Mouse (Mus musculus) hindbrain, embryonic 16.5 days (tissue): ENCODE results near the gene Plin2. TPM values are rescaled to one million over a fixed set of nuclear protein-coding genes. Genes with fewer than 3 reads are reported as not detected.
A peak's percentile ranks its signal among the peaks of the same experiment; 100 is the strongest.

ENCODE experiments used
- ATAC-seq: fragments of 200-750 bp; cut with Nextera tagmentation; 2 replicates; pipeline ENCODE4 v1.8.0; 2017; ENCODE audit warnings: moderate TSS enrichment, moderate library complexity
- H3K27ac ChIP-seq: fragments of 300-500 bp; sonication (generic); 2 replicates; pipeline ENCODE4 v1.5.1; 2014; ENCODE audit warnings: low read depth, mild to moderate bottlenecking, control low read depth, low read length, moderate library complexity
- H3K27me3 ChIP-seq: fragments of 300-500 bp; sonication (generic); replicated peaks from 2 replicates; pipeline ENCODE4 v1.6.1; 2014; ENCODE audit warnings: low read length; ENCODE audit not compliant: control insufficient read depth, insufficient read depth
- H3K36me3 ChIP-seq: fragments of 300-500 bp; sonication (generic); 2 replicates; pipeline ENCODE4 v1.6.1; 2014; ENCODE audit warnings: mild to moderate bottlenecking, low read length, moderate library complexity, mixed read lengths; ENCODE audit not compliant: control insufficient read depth, insufficient read depth
- H3K4me1 ChIP-seq: fragments of 300-500 bp; sonication (generic); 2 replicates; pipeline ENCODE4 v1.6.1; 2014; ENCODE audit warnings: low read depth, low read length; ENCODE audit not compliant: control insufficient read depth, insufficient read depth
- H3K4me2 ChIP-seq: fragments of 300-500 bp; sonication (generic); 2 replicates; pipeline ENCODE4 v1.6.1; 2014; ENCODE audit warnings: mild to moderate bottlenecking, low read length, control low read depth, moderate library complexity
- H3K4me3 ChIP-seq: fragments of 300-500 bp; sonication (generic); 2 replicates; pipeline ENCODE4 v1.5.1; 2014; ENCODE audit warnings: mild to moderate bottlenecking, low read length, control low read depth, moderate library complexity
- H3K9ac ChIP-seq: fragments of 300-500 bp; sonication (generic); 2 replicates; pipeline ENCODE4 v1.6.1; 2014; ENCODE audit warnings: low read depth, mild to moderate bottlenecking, control low read depth, low read length, moderate library complexity
- H3K9me3 ChIP-seq: fragments of 300-500 bp; sonication (generic); 2 replicates; pipeline ENCODE4 v1.6.1; 2014; ENCODE audit warnings: mild to moderate bottlenecking, low read length, moderate library complexity; ENCODE audit not compliant: control insufficient read depth
- WGBS: fragments of 180-500 bp; shearing (Covaris S2); extraction: QIAGEN DNeasy Blood & Tissue Kit; methylation state at CpG from one replicate; pipeline ENCODE4 v1.1.7; 2014; 5-methylcytosine and 5-hydroxymethylcytosine counted together
- polyA plus RNA-seq: library from polyadenylated mRNA; unstranded; fragments of >200 nt; fragmentation: Nextera tagmentation; extraction: Ambion mirVana; gene quantifications from 2 replicates; pipeline ENCODE4 v1.2.1, GENCODE M21; 2015

Plin2 gene
- polyA plus RNA-seq, 1 experiment from 2014 or later, result 49.5 TPM

DNA sequence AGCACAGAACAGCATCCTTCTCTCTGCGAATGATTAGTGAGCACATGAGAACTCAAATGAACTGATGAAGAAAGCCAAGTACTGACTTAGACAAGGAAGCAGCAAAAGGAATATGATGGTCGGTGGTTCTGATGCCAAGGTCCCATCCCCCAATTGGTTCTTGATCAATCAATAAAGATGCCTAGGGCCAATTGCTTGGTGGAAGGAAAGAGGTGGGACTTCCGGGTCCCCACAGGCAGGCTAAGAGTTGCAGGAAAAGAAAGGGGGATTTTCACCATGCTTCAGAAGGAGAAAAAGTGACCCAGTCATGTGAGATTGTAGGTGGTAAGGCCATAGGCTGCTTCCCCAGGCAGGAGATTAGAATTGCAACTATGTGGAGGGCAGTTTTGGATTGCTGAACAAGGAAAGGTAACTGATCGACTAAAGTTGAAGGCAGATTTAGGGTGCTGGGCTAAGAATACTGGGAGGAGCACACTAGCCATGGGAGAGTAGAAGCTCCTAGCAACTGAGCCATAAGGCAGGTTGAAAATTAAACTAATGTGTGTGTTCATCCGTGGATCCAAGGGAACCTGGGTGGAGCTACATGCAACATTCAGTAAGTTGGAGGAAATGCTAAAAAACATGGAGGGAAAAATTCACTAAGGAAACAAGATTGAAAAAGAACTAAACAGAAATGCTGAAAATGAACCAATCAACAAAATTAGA lies 29.5 kb upstream of the Plin2 start:
- Histone ChIP-seq H3K27me3 (no peaks in the 10 kb centered on the region), H3K27ac (no peak overlapping the region), H3K4me1 (no peaks in the 10 kb centered on the region), H3K9me3 (no peaks in the 10 kb centered on the region), H3K4me3 (no peak overlapping the region), H3K4me2 (no peak overlapping the region), H3K36me3 (no peaks in the 10 kb centered on the region), H3K9ac (no peak overlapping the region)
- no peak for ATAC-seq
- 77% methylated on average over 5 of the region's 5 CpGs for WGBS

DNA sequence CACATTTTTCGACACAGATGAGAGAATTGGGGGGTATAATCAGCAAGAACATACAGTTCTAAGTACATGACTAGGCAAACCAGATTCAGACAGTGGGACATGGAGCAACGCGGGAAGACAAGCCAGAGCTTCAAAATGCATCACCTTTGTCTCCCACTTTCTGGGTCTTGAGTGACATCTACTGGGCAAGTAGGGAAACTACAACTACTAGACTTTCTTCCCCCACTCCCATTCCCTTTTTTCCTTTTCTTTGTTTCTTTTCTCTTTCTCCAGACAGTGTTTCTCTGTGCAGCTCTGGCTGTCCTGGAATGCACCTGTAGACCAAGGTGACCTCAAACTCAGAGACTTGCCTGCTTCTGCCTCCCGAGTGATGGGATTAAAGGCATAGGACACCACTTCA lies 27.0 kb upstream of the Plin2 start:
- H3K36me3 ChIP-seq, result no peaks in the 10 kb centered on the region
- no peak overlapping the region for H3K4me3 ChIP-seq
- no peaks in the 10 kb centered on the region for H3K9me3 ChIP-seq
- peak; percentile 84 for ATAC-seq
- H3K27ac ChIP-seq, result no peak overlapping the region
- H3K4me2 ChIP-seq, result no peak overlapping the region
- 11% methylated on average over 4 of the region's 4 CpGs for WGBS
- no peaks in the 10 kb centered on the region for H3K27me3 ChIP-seq
- H3K9ac ChIP-seq, result no peak overlapping the region
- no peaks in the 10 kb centered on the region for H3K4me1 ChIP-seq

DNA sequence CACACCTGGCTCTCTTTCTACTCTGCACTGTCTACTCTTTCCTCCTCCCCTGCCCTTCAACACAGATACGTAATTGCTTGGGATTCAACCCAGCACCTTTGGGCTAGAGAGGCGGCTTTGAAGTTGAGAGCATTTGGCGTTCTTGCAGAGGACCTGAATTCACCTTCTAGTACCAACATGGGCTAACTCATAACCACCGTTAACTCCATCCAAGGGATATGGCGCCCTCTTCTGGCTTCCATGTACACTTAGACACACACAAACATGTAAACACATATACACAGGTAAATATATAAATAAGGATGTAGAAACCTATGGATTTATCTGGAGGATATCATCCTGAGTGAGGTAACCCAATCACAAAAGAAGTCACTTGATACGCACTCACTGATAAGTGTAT lies 25.2 kb upstream of the Plin2 start:
- Histone ChIP-seq H3K4me2 (no peak overlapping the region), H3K36me3 (no peaks in the 10 kb centered on the region), H3K9me3 (no peaks in the 10 kb centered on the region), H3K27me3 (no peaks in the 10 kb centered on the region), H3K27ac (no peak overlapping the region), H3K4me1 (no peaks in the 10 kb centered on the region), H3K9ac (no peak overlapping the region), H3K4me3 (no peak overlapping the region)
- no peak for ATAC-seq
- whole genome bisulfite sequencing, result 59% methylated on average over 6 of the region's 6 CpGs

DNA sequence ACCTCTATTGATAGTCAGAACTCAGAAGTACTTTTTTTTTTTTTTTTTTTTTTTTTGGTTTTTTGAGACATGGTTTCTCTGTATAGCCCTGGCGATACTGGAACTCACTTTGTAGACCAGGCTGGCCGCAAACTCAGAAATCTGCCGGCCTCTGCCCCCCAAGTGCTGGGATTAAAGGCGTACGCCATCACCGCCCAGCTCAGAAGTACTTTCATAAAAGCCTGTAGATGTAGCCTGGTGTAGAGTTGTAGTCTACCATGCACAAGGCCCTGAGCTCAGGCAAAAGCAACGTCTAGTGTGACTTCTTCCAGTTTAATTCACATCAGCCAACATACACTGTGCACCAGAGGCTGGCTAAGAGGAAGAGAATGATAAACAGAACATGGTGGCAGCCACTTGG lies 23.1 kb upstream of the Plin2 start:
- Histone ChIP-seq H3K9ac (no peak overlapping the region), H3K4me1 (no peaks in the 10 kb centered on the region), H3K4me2 (no peak overlapping the region), H3K27ac (no peak overlapping the region), H3K9me3 (no peaks in the 10 kb centered on the region), H3K27me3 (no peaks in the 10 kb centered on the region), H3K36me3 (no peaks in the 10 kb centered on the region), H3K4me3 (no peak overlapping the region)
- ATAC-seq, result no peak
- 94% methylated on average over 7 of the region's 7 CpGs for WGBS

DNA sequence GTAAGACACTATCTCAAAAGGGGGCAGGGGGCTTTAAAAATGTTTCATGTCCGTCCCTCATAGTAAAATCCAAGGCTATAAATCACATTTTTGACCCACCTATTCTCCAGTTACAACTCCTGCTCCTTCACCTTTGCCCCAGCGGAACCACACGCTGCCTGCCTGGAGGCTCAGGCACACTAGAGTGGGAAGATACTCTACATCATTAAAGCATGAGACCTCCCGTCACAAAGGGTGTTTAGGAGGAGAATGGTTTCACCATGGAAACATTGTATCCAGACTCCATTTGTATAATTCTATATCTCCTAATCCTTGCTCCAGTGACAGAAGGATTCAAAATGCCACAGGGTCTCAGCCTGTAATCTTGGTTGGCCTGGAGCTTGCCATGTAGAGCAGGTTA lies 21.4 kb upstream of the Plin2 start:
- Histone ChIP-seq H3K4me1 (no peaks in the 10 kb centered on the region), H3K9me3 (no peaks in the 10 kb centered on the region), H3K27me3 (no peaks in the 10 kb centered on the region), H3K4me3 (no peak overlapping the region), H3K9ac (no peak overlapping the region), H3K36me3 (no peaks in the 10 kb centered on the region), H3K27ac (no peak overlapping the region), H3K4me2 (no peak overlapping the region)
- ATAC-seq, result no peak
- WGBS, result 72% methylated on average over 4 of the region's 4 CpGs

DNA sequence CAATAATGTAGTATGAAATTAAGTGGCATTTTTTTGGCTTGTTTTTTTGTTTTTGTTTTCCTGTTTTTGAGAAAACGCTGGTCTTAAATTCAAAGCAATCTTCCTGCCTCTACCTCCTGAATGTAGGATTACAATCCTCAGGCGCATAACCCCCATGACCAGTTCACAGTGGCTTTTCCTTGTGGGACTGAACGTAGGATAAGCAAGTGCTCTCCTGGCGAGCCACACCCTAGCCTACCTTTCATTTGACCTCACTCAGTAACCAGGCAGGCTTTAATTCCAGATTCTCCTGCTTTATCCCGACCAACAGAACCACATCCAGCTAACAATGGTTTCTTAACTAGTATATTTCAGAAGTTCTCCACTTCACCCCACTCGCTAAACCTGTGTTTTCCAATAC lies 20.9 kb upstream of the Plin2 start:
- Histone ChIP-seq H3K36me3 (no peaks in the 10 kb centered on the region), H3K4me1 (no peaks in the 10 kb centered on the region), H3K27ac (no peak overlapping the region), H3K4me3 (no peak overlapping the region), H3K4me2 (no peak overlapping the region), H3K9me3 (no peaks in the 10 kb centered on the region), H3K9ac (no peak overlapping the region), H3K27me3 (no peaks in the 10 kb centered on the region)
- ATAC-seq, result no peak
- 92% methylated on average over 6 of the region's 6 CpGs for WGBS

DNA sequence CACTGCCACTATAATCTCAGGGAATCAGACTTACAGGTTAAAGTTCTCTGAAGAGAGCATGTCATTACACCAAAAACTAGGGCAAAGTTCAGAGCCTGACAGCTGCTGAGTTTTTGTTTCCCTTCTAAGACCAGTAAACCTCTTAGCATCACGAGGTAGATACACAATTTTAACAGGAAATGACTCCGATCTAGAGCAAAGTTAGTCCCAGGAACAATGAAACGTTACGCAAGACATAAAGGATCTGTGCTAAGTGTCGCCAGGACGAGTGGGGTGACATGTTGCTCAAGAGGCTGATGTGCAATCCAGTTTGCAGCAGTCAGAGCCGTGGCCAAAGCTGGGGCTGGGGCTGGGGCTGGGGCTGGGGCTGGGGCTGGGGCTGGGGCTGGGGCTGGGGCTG lies 20.3 kb upstream of the Plin2 start:
- Histone ChIP-seq H3K4me2 (no peak overlapping the region), H3K4me1 (no peaks in the 10 kb centered on the region), H3K4me3 (no peak overlapping the region), H3K9me3 (no peaks in the 10 kb centered on the region), H3K36me3 (no peaks in the 10 kb centered on the region), H3K27ac (no peak overlapping the region), H3K27me3 (no peaks in the 10 kb centered on the region), H3K9ac (no peak overlapping the region)
- ATAC-seq, result no peak
- WGBS, result 72% methylated on average over 7 of the region's 7 CpGs

DNA sequence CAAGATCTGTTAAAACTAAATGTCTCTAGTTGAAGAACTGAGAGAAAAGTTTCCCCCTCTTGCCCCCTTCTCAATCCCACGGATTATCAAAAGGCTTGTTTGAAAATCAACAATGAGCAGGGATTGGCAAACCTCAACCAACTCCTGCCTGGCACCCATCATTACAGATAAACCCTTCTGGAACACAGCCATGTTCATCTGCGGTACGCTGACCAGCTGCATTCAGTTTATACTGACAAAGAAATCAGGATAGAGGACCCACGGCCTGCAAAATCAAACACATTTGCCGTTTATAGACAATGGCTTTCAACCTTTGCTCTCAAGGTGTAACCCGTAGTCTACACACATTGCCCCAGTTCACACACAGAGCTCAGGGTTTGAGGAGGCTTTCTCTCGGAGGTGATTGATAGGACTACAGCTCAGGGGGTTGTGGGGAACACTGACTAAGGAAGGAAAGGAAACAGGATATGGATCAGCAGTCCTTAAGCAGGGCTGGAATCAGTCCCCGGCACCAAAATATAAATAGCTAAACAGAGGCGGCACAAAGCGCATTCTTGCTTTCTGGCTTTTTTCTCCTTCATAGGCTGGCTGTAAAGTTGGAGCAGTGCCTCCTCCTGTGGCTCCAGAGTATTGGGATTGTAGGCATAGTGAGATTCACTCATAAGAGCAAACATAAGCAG lies 19.3 kb upstream of the Plin2 start:
- 83% methylated on average over 10 of the region's 10 CpGs for WGBS
- no peaks in the 10 kb centered on the region for H3K4me1 ChIP-seq
- no peak overlapping the region for H3K4me2 ChIP-seq
- no peak overlapping the region for H3K9ac ChIP-seq
- ATAC-seq, result no peak
- H3K27ac ChIP-seq, result no peak overlapping the region
- no peaks in the 10 kb centered on the region for H3K27me3 ChIP-seq
- no peak overlapping the region for H3K4me3 ChIP-seq
- no peaks in the 10 kb centered on the region for H3K36me3 ChIP-seq
- H3K9me3 ChIP-seq, result no peaks in the 10 kb centered on the region

DNA sequence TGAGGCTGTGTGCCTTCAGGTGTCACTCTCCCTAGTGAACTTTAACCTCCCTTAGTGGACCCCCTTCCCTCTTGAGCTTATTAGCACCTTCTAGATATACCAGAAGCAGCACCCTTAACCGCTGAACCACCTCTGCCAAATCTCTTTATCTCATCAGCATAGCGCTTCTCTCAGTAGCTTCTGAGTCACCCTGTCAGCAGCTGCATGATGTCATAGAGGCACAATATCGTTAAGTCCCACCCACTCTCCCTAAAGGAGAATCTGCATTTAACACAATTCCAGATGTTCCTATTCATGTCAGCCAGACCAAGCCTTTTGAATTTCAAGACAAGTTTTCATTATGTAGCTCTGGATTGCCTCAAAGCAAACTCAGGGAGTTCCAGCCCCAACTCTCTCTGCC lies 16.7 kb upstream of the Plin2 start:
- no peak overlapping the region for H3K4me3 ChIP-seq
- no peaks in the 10 kb centered on the region for H3K27me3 ChIP-seq
- 76% methylated on average over 3 of the region's 3 CpGs for WGBS
- H3K4me2 ChIP-seq, result no peak overlapping the region
- no peak overlapping the region for H3K9ac ChIP-seq
- no peaks in the 10 kb centered on the region for H3K4me1 ChIP-seq
- H3K27ac ChIP-seq, result no peak overlapping the region
- ATAC-seq, result no peak
- no peaks in the 10 kb centered on the region for H3K36me3 ChIP-seq
- no peaks in the 10 kb centered on the region for H3K9me3 ChIP-seq
